Mouse (Mus musculus) heart, postnatal 0 days (tissue): ENCODE results near the gene Nutf2.

Experiments
- CTCF ChIP-seq: IDR thresholded peaks from 2 replicates; pipeline ENCODE4 v1.5.1; 2016; ENCODE audit warnings: antibody characterized with exemption, control low read depth, low read depth
- EP300 ChIP-seq: IDR thresholded peaks from 2 replicates; pipeline ENCODE4 v1.6.1; 2016; ENCODE audit warnings: antibody characterized with exemption, low read depth

DNA sequence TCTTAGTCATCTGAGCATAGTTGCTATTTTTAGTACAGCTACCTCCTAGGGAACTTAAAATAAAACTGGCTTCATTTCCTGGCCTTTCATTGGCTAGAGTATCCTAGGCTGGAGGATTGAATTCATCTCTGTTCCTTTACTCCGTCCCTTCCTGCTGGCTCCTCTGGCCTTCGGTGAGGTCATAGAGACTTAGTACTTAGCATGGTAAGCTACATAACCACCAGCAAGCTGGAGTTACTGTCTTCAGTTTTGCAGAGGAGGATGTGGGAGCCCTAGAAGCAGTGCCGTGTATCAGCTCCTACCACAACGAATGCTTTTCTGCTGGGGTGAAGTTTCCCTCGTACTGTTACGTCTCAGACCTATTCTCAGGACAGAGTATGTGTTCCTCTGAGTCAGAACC is 13.9 kb downstream of the Nutf2 start:
- TF ChIP-seq CTCF (no peak), EP300 (no peak)
